Mouse (Mus musculus) Muller cell, postnatal 12 days (primary cell): ENCODE data around the gene Gm5458.
"Not testable (repeated sequence)": the region's sequence is repeated elsewhere in the genome, so short reads cannot be mapped to it uniquely, and the experiment has no call there.

ENCODE experiments used
- DNase-seq: peaks from one replicate; pipeline ENCODE4 v3.0.0-alpha.2; 2015; ENCODE audit errors: inconsistent ontology term

Gene Gm5458

DNA sequence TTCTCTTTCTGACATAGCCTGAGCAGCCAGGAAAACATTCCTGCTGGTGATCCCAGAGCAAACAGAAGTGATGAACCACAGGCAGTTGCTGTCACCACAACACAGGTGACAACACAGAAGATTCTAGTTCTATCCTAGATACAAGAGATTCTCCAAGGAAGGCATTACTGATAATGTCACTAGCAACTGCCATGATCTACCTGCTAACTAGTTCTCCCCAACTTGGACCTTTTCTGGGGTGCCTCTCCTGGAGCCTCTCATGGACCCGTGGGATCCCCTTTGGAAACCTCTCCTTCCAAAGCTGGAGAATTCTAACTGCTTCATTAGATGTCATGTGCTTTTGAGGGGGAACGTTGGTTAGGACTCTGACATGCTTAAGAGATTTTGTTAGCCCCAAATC, at the start of gene Gm5458:
Gm5458 (minus strand) TSS at position 101 of the 400 bp plus-strand sequence.
- DNase-seq, result not testable (repeated sequence)

DNA sequence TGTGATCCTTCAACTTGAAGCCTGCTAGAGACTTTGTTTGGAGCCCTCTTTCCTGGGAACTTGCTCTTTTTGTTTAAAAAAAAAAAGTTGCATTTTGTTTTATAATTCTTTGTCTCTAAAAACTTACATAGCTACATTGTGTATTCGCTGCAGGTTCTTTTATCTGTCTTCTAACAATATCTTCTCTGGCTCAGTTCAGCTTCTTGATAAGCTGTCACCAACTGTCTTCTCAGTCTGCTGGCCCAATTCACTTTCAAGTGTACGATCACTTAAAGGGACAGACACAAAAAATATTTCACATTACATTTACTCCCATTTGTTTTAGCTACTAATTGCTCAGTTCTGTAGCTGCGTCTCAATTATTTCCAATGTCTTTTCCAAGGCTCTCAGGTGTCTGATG, 43.9 kb upstream of the Gm5458 start:
- no peak for DNase-seq

DNA sequence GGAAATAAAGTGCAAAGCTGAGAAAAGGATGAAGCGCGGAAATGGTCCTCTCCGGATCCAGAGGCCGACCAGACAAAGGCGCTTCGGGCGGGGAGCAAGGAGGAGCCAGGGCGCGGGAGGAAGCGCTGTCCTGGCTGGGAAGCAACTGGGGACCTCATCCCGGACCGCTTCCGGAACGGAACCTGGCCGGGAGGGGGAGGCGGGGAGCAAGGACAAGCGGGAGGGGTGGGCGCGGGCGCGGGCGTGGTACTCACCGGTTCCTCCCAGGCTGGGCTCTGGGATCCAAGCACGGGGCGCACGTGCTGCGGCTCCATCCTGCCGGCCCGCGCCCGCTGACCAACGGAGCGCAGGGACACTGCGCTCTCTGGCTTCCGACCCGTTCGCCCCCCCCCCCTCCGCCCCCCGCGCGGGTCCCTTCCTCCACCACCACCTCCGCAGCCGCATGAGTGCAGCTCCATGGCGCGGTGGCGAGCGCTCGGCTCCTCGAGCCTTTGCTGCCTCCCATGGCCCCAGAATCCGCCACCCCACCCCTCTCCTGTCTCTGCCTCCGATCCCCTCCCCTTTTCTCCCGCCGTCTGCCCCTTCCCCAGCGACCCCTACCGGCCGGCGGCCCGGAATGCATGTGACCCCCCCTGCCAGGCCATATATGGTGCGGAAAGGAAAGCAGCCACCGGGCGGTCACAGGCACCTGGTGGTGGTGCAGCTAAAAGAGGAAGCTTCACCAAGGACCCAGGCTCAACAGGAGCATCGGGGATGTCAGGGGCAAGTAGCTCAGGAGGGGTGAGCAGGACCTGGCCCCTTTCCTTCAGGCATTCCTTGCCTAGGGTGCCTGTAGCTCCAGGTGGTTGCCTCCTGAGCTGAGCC, 17.3 kb downstream of the Gm5458 start, which contains the start of gene Gm2237:
Gm2237 (minus strand) TSS at position 332 of the 864 bp plus-strand sequence.
- DNase-seq, result peak; percentile 19

DNA sequence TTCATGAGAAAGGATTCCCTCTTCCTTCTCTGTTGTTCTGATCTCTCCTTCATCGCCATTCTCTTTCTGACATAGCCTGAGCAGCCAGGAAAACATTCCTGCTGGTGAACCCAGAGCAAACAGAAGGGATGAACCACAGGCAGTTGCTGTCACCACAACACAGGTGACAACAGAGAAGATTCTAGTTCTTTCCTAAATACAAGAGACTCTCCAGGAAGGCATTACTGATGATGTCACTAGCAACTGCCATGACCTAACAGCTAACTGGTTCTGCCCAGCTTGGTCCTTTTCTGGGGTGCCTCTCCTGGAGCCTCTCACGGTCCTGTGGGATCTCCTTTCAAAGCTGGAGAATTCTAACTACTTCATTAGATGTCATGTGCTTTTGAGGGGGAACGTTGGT, 52.5 kb downstream of the Gm5458 start, which contains the start of gene Gm2244:
Gm2244 (minus strand) TSS at position 101 of the 400 bp plus-strand sequence.
- not testable (repeated sequence) for DNase-seq
